Mouse (Mus musculus) kidney, embryonic 14.5 days (tissue): ENCODE data around the gene Cnr2. TPM values are rescaled to one million over a fixed set of nuclear protein-coding genes. Genes with fewer than 3 reads are reported as not detected.

Experiments used
- ATAC-seq: fragments of 200-750 bp; cut with Nextera tagmentation; 2 replicates; pipeline ENCODE4 v1.8.0; 2017; ENCODE audit warnings: moderate number of reproducible peaks, mild to moderate bottlenecking, moderate TSS enrichment, moderate library complexity; ENCODE audit not compliant: low FRiP score, low TSS enrichment
- H3K27ac ChIP-seq: fragments of 300-500 bp; sonication (generic); 2 replicates; pipeline ENCODE4 v1.5.1; 2014; ENCODE audit warnings: low read depth, mild to moderate bottlenecking, low read length, moderate library complexity, mixed read lengths
- H3K27me3 ChIP-seq: fragments of 300-500 bp; sonication (generic); 2 replicates; pipeline ENCODE4 v1.6.1; 2014; ENCODE audit warnings: mild to moderate bottlenecking, low read length; ENCODE audit not compliant: control insufficient read depth, insufficient read depth
- H3K36me3 ChIP-seq: fragments of 300-500 bp; sonication (generic); 2 replicates; pipeline ENCODE4 v1.6.1; 2014; ENCODE audit warnings: low read length, mixed read lengths; ENCODE audit not compliant: control insufficient read depth, insufficient read depth
- H3K4me1 ChIP-seq: fragments of 300-500 bp; sonication (generic); 2 replicates; pipeline ENCODE4 v1.6.1; 2014; ENCODE audit warnings: low read length, mixed read lengths; ENCODE audit not compliant: control insufficient read depth, insufficient read depth
- H3K4me2 ChIP-seq: fragments of 300-500 bp; sonication (generic); replicated peaks from 2 replicates; pipeline ENCODE4 v1.6.1; 2014; ENCODE audit warnings: low read depth, mild to moderate bottlenecking, low read length
- H3K4me3 ChIP-seq: fragments of 300-500 bp; sonication (generic); 2 replicates; pipeline ENCODE4 v1.5.1; 2014; ENCODE audit warnings: mild to moderate bottlenecking, low read length
- H3K9ac ChIP-seq: fragments of 300-500 bp; sonication (generic); 2 replicates; pipeline ENCODE4 v1.6.1; 2014; ENCODE audit warnings: low read depth, mild to moderate bottlenecking, low read length, moderate library complexity
- H3K9me3 ChIP-seq: fragments of 300-500 bp; sonication (generic); 2 replicates; pipeline ENCODE4 v1.6.1; 2016; ENCODE audit warnings: low read length; ENCODE audit not compliant: control insufficient read depth
- WGBS: fragments of 180-500 bp; shearing (Covaris S2); extraction: QIAGEN DNeasy Blood & Tissue Kit; methylation state at CpG from one replicate; pipeline ENCODE4 v1.1.7; 2014; 5-methylcytosine and 5-hydroxymethylcytosine counted together
- polyA plus RNA-seq: library from polyadenylated mRNA; unstranded; fragments of >200 nt; fragmentation: Nextera tagmentation; extraction: Ambion mirVana; gene quantifications from 2 replicates; pipeline ENCODE4 v1.2.1, GENCODE M21; 2014

Cnr2 gene
- polyA plus RNA-seq, 1 experiment from 2014 or later = 0.45 TPM

DNA sequence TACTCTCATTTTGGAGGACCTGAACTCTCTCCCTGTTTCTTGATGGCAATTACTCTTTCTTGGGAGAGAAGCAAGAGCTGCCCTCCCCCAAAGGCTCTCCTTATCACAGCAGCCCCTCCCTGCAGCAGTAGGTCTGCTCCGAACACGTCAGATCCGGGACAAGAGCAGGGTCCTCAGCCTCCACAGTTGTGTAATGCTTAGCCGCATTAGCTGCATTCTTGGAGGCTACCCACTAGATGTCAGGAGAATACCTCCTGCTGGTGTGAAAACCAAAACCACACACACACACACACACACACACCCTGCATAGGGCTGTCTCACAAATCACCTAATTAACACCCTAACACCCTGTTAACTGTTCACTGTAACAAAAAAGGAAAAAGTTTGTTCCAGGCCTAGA is 2.3 kb upstream of the Cnr2 start:
- ATAC-seq = no peak
- Histone ChIP-seq H3K27ac (no peak overlapping the region), H3K4me3 (no peak overlapping the region), H3K4me2 (no peak overlapping the region), H3K27me3 (no peaks in the 10 kb centered on the region), H3K9me3 (no peaks in the 10 kb centered on the region), H3K9ac (no peak overlapping the region), H3K4me1 (no peaks in the 10 kb centered on the region), H3K36me3 (no peaks in the 10 kb centered on the region)
- WGBS = 60% methylated on average over 4 of the region's 4 CpGs

DNA sequence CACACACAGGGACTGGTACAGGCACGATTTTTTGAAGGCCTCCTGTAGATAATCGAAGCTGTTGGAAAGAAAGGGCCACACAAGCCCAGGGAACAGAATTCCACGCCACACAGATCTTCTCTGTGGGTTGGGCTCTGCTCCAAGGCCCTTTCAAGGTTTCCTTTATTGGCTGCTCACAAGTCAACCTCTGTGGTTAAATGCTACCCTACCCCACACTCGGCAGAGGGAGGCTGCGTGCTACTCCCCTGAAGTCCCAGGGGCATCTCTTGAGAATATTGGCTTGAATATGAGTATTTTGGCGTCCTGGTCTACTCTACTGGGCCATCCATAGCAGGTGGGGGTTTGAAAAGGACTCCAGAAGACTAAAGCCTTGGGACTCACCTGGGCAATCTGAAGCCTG is 963 bp downstream of the Cnr2 start:
- H3K36me3 ChIP-seq = no peaks in the 10 kb centered on the region
- no peak overlapping the region for H3K4me2 ChIP-seq
- no peak for ATAC-seq
- 79% methylated on average over 6 of the region's 6 CpGs for WGBS
- H3K9ac ChIP-seq = no peak overlapping the region
- H3K27ac ChIP-seq = no peak overlapping the region
- no peaks in the 10 kb centered on the region for H3K9me3 ChIP-seq
- H3K4me1 ChIP-seq = no peaks in the 10 kb centered on the region
- no peak overlapping the region for H3K4me3 ChIP-seq
- H3K27me3 ChIP-seq = no peaks in the 10 kb centered on the region

DNA sequence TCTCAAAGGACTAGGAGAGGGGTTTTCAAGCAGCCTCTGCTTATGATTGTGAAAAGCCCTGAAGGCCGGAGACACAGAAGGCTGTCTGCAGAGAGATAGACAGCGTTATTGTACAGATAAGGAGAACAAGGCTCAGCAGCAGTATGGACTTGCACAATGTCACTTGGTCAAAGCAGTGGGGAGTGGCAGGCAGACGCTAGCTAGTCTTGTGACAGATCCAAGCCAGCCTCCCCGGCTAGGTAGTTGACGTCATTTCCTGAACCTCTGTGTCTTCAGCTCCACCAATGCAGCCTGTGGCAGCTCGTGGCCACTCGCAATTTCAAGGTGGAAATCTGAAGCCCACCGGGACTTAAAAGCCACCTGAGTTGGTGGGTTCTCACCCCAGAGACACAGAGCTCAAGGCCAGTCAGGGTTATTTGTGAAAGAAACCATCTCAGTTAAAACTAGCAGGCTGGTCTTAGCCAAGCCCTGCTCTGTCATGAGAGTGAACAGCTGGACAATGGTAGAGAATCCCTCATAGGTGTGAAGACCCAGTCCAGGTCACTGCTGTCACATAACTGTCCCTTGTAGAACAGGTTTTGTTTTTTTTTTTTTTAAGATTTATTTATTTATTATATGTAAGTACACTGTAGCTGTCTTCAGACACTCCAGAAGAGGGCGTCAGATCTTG is 3.3 kb downstream of the Cnr2 start:
- WGBS = 69% methylated on average over 8 of the region's 9 CpGs
- no peaks in the 10 kb centered on the region for H3K27me3 ChIP-seq
- H3K9ac ChIP-seq = 0 out of 2 replicates have a peak overlapping the region, but pooled peaks have one; percentile 4
- H3K4me3 ChIP-seq = no peak overlapping the region
- no peaks in the 10 kb centered on the region for H3K36me3 ChIP-seq
- no peak for ATAC-seq
- H3K27ac ChIP-seq = no peak overlapping the region
- no peaks in the 10 kb centered on the region for H3K4me1 ChIP-seq
- no peak overlapping the region for H3K4me2 ChIP-seq
- no peaks in the 10 kb centered on the region for H3K9me3 ChIP-seq

DNA sequence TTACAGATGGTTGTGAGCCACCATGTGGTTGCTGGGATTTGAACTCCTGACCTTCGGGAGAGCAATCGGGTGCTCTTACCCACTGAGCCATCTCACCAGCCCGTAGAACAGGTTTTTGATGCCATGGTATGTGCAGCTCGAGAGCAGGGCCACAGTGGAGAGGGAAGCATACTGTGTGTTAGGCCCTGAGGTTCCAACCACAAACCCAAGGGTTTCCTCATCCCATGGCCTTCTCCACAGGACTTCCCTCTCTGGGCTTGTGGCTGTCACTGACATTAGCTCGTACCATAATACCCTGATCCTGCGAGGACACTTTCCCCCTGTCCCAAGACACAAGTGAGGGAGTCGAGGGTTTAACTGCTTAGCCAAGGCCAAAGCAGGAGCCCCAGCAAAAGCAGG is 3.9 kb downstream of the Cnr2 start:
- WGBS = 89% methylated on average over 7 of the region's 7 CpGs
- H3K4me2 ChIP-seq = no peak overlapping the region
- H3K27ac ChIP-seq = no peak overlapping the region
- H3K9me3 ChIP-seq = no peaks in the 10 kb centered on the region
- no peak overlapping the region for H3K4me3 ChIP-seq
- no peaks in the 10 kb centered on the region for H3K36me3 ChIP-seq
- no peaks in the 10 kb centered on the region for H3K27me3 ChIP-seq
- H3K4me1 ChIP-seq = no peaks in the 10 kb centered on the region
- H3K9ac ChIP-seq = no peak overlapping the region
- no peak for ATAC-seq

DNA sequence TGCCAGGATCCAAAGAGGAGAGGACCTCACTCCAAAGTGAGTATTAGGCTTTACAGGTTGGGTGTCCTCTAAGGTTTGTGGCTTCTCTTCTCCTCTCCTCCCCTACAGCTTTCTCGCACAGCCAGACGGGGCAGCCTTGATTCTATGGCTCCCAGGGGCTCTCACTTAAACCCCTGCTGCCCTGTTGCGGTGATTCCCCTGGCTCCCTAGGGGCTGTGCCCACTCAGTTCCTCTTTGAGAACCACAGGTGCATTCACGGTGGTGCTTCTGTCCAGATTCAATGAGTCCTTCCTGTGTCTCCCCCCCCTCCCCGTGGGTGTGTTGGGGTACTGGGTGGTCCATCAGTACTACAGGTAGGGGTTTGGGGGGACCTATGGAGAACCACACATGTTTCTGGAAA is 4.8 kb downstream of the Cnr2 start:
- H3K9me3 ChIP-seq = no peaks in the 10 kb centered on the region
- H3K9ac ChIP-seq = no peak overlapping the region
- H3K27ac ChIP-seq = no peak overlapping the region
- H3K36me3 ChIP-seq = no peaks in the 10 kb centered on the region
- WGBS = 73% methylated on average over 5 of the region's 5 CpGs
- H3K4me2 ChIP-seq = no peak overlapping the region
- no peak for ATAC-seq
- H3K4me1 ChIP-seq = no peaks in the 10 kb centered on the region
- no peak overlapping the region for H3K4me3 ChIP-seq
- no peaks in the 10 kb centered on the region for H3K27me3 ChIP-seq

DNA sequence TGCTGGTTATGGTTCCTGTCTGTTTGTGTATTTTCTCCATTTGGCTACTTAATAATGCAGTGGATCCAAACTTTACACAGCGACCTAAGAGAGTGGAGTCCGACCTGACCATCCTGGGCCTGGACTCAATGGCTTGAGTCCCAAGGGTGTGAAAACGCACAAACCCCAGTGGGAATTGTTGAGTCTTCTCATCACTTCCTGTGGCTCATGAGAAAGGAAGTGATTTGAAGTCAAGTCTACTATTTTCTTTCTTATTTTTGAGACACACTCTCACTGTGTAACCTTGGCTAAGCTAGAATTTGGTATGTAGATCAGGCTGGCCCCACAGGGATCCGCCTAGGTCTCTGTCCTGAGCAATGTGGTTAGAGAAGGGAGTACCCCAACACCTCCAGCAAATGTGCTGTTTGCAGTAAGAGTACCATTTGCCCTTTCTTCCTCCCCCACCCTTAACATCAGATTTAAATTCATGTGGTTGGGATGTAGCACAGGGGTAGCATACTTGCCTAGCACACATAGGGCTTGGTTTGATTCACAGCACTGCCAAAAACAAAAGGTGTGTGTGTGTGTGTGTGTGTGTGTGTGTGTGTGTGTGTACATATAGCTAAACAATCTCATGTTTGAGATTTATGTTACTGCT is 7.5 kb downstream of the Cnr2 start:
- H3K9me3 ChIP-seq = no peaks in the 10 kb centered on the region
- H3K9ac ChIP-seq = no peak overlapping the region
- no peaks in the 10 kb centered on the region for H3K36me3 ChIP-seq
- H3K4me3 ChIP-seq = no peak overlapping the region
- 91% methylated on average over 4 of the region's 4 CpGs for WGBS
- H3K4me2 ChIP-seq = no peak overlapping the region
- no peak overlapping the region for H3K27ac ChIP-seq
- no peak for ATAC-seq
- no peaks in the 10 kb centered on the region for H3K27me3 ChIP-seq
- H3K4me1 ChIP-seq = no peaks in the 10 kb centered on the region

DNA sequence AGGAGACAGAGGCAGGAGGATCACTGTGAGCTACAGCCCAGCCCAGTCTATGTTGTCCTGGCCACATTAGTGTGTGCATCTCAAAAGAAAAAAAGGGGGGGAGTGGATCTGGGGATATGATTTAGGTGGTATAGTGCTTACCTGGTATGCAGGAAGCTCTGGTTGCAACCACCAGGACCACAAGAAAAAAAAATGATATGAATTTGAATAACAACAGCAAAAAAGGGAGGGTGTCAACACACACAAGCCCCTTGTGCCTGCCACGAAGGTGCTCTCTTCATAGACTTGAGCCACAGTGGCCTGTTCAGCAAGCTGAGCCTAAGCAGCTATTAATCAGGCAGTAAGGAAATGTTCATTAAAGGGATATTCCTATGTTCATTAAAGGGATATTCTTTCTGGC is 9.6 kb downstream of the Cnr2 start:
- no peak for ATAC-seq
- no peaks in the 10 kb centered on the region for H3K4me1 ChIP-seq
- no peak overlapping the region for H3K27ac ChIP-seq
- no peak overlapping the region for H3K4me3 ChIP-seq
- no peak overlapping the region for H3K4me2 ChIP-seq
- no peaks in the 10 kb centered on the region for H3K27me3 ChIP-seq
- WGBS = 80% methylated on average over 1 of the region's 1 CpGs
- H3K36me3 ChIP-seq = no peaks in the 10 kb centered on the region
- H3K9ac ChIP-seq = no peak overlapping the region
- H3K9me3 ChIP-seq = no peaks in the 10 kb centered on the region

DNA sequence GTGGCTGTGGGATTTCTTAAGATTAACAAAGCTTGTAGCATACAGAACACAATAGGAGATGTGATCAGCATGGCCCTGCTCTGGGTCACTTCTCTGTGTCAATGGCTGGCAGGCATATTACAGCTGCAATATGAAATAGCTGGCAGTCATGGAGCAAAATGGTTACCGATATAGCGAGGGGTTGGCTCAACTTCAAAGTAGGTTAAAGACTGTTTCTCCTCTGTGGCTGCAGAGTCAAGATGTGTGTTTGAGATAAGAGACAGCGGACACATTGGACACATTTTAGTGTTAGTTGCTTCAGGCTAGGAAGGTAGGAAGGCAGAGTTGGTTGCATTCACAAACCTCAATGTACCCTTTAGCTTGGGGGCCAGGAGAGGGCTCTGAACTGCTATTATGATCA is 11.4 kb downstream of the Cnr2 start:
- H3K27ac ChIP-seq = no peak overlapping the region
- no peaks in the 10 kb centered on the region for H3K4me1 ChIP-seq
- no peak overlapping the region for H3K9ac ChIP-seq
- H3K9me3 ChIP-seq = no peaks in the 10 kb centered on the region
- H3K4me2 ChIP-seq = no peak overlapping the region
- H3K27me3 ChIP-seq = no peaks in the 10 kb centered on the region
- ATAC-seq = no peak
- no peak overlapping the region for H3K4me3 ChIP-seq
- WGBS = 80% methylated on average over 3 of the region's 3 CpGs
- no peaks in the 10 kb centered on the region for H3K36me3 ChIP-seq

DNA sequence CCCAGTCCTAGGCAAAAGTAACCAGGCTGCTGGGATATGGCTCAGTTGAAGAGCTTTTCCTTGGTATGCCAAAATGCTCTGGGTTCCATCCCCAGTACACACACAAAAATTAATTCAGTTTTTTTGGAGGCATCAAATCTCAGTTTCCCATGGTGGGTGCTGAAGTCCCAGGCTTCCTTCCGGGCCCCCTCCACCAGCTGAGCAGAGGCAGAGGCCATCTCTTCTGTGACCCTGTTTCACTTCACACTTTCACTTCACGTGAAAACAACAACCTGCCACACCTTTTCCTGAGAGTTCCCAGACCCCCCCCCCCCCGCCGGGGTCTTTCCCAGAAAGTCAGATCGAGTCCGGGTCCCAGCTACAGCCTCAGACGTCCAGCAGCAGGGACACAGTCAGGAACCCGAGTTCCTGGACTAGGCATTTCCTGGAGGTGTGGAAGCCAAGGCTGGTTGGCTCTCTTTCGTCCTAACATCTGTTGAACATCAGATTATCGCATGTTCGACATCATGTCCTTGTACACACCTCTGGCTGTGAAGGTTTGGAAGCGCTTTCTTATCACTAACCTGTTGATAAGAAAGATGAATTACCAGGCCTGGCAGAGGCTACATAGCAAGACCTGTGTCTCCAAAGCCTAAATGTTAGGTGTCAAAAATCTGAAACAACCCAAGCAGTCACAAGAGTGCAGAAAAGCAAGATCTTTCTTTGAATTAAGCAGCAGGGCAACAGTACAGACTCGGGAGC is 14.3 kb downstream of the Cnr2 start:
- WGBS = 69% methylated on average over 13 of the region's 13 CpGs
- ATAC-seq = no peak

More for the DNA sequence above, 14.3 kb downstream of the Cnr2 start:
- H3K36me3 ChIP-seq = no peaks in the 10 kb centered on the region
- H3K4me2 ChIP-seq = no peak overlapping the region
- H3K27me3 ChIP-seq = no peaks in the 10 kb centered on the region
- H3K4me1 ChIP-seq = no peaks in the 10 kb centered on the region
- no peak overlapping the region for H3K27ac ChIP-seq
- no peak overlapping the region for H3K4me3 ChIP-seq
- no peaks in the 10 kb centered on the region for H3K9me3 ChIP-seq
- no peak overlapping the region for H3K9ac ChIP-seq
